Mouse (Mus musculus) limb, embryonic 14.5 days (tissue): ENCODE data around the gene Vim. TPM values are rescaled to one million over a fixed set of nuclear protein-coding genes. Genes with fewer than 3 reads are reported as not detected.

ENCODE experiments used
- ATAC-seq: fragments of 200-750 bp; cut with Nextera tagmentation; 2 replicates; pipeline ENCODE4 v1.8.0; 2017; ENCODE audit warnings: low read depth, moderate number of reproducible peaks, moderate TSS enrichment; ENCODE audit not compliant: low FRiP score
- DNase-seq: peaks from one replicate; pipeline ENCODE4 v3.0.0-alpha.2; 2015; ENCODE audit warnings: low spot score
- H3K27ac ChIP-seq: fragments of 300-500 bp; sonication (generic); replicated peaks from 2 replicates; pipeline ENCODE4 v1.5.1; 2014; ENCODE audit warnings: low read depth, mild to moderate bottlenecking, low read length, moderate library complexity, mixed read lengths
- H3K27me3 ChIP-seq: fragments of 300-500 bp; sonication (generic); 2 replicates; pipeline ENCODE4 v1.6.1; 2014; ENCODE audit warnings: low read length, mixed read lengths; ENCODE audit not compliant: control insufficient read depth, insufficient read depth
- H3K36me3 ChIP-seq: fragments of 300-500 bp; sonication (generic); 2 replicates; pipeline ENCODE4 v1.6.1; 2014; ENCODE audit warnings: mild to moderate bottlenecking, low read length, moderate library complexity, mixed read lengths; ENCODE audit not compliant: control insufficient read depth, insufficient read depth
- H3K4me1 ChIP-seq: fragments of 300-500 bp; sonication (generic); 2 replicates; pipeline ENCODE4 v1.6.1; 2014; ENCODE audit warnings: antibody characterized with exemption, low read length, mixed read lengths; ENCODE audit not compliant: control insufficient read depth, insufficient read depth
- H3K4me2 ChIP-seq: fragments of 300-500 bp; sonication (generic); replicated peaks from 2 replicates; pipeline ENCODE4 v1.6.1; 2014; ENCODE audit warnings: low read depth, mild to moderate bottlenecking, low read length, moderate library complexity; ENCODE audit not compliant: severe bottlenecking
- H3K4me3 ChIP-seq: fragments of 300-500 bp; sonication (generic); replicated peaks from 2 replicates; pipeline ENCODE4 v1.5.1; 2014; ENCODE audit warnings: low read length
- H3K9ac ChIP-seq: fragments of 300-500 bp; sonication (generic); 2 replicates; pipeline ENCODE4 v1.6.1; 2014; ENCODE audit warnings: mild to moderate bottlenecking, low read depth, low read length, moderate library complexity; ENCODE audit not compliant: severe bottlenecking
- H3K9me3 ChIP-seq: fragments of 300-500 bp; sonication (generic); 2 replicates; pipeline ENCODE4 v1.6.1; 2016; ENCODE audit warnings: low read length; ENCODE audit not compliant: control insufficient read depth
- POLR2A ChIP-seq: fragments of 200-500 bp; IDR thresholded peaks from 2 replicates; pipeline ENCODE4 v1.8.0; 2012; ENCODE audit warnings: inconsistent platforms, mild to moderate bottlenecking, moderate library complexity, borderline replicate concordance; ENCODE audit not compliant: insufficient read depth, insufficient read length; ENCODE audit errors: extremely low read depth
- WGBS: fragments of 180-500 bp; shearing (Covaris S2); extraction: QIAGEN DNeasy Blood & Tissue Kit; methylation state at CpG from one replicate; pipeline ENCODE4 v1.1.7; 2014; 5-methylcytosine and 5-hydroxymethylcytosine counted together
- polyA plus RNA-seq, 2 experiments: library from polyadenylated mRNA; depleted of rRNA in 1 of 2; stranded (reverse) in 1 of 2; unstranded in 1 of 2; fragments of >200 nt; fragmentation: Nextera tagmentation in 1 of 2; extraction: Ambion mirVana in 1 of 2; gene quantifications; 2 replicates each; pipeline versions ENCODE4 v1.2.1 to v1.2.3; 2012 to 2014

Gene Vim
- polyA plus RNA-seq, 2 experiments: 1,202 to 1,568 TPM

DNA sequence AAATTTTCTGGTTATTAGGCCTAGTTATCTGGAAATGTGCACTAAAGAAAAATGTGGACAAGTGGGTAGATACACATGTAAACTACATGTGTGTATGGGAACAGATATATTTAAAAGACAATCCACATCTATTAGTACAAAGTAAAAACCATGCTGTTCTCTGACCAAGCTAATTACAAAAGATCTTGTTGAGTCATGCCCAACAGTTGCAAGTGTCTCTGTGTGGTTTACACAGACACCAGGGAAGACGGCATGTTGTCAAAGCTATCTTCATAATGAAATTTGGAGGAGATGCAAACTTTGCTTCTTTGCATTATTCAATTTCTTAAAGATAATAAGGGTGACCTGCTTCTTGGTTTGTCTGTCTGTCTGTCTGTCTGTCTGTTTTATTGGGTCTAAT lies 33.9 kb upstream of the Vim start:
- H3K27me3 ChIP-seq: no peaks in the 10 kb centered on the region
- H3K4me3 ChIP-seq: no peak overlapping the region
- 85% methylated on average over 1 of the region's 1 CpGs for WGBS
- no peak overlapping the region for H3K4me2 ChIP-seq
- no peaks in the 10 kb centered on the region for H3K36me3 ChIP-seq
- DNase-seq: no peak
- no peak for ATAC-seq
- no peaks in the 10 kb centered on the region for H3K9me3 ChIP-seq
- H3K27ac ChIP-seq: no peak overlapping the region
- TF ChIP-seq POLR2A: no peak
- H3K9ac ChIP-seq: no peak overlapping the region
- H3K4me1 ChIP-seq: peaks cover 2% of the 10 kb centered on the region; the same call in 1 of the 2 replicates

DNA sequence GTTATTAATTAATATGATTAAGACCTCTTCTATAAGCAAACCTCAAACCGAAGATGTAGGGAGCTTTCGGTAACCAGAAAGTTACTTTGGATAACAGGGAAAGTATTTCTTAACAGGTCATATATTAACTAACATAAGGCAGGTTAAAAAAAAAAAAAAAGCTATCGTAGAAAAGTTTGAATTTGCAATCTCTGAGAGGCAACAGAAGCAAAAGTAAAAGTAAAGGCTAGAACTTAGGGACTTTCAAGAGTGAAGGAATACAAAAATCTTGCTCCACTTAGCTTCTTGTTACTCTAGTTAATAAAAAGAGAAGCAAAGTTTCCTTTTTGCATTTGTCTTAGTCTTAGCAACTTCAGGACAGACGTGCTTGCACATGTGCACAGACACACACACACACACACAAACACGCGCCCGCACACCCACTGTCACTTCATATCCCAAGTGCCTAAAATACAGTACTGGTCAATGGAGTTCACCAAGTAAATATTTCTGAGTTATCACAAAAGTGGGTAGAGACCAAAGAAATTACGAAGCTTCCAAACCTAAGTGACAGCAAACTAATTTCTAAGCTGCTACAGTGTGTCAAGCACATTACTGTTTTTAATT lies 30.1 kb upstream of the Vim start:
- no peak for DNase-seq
- no peaks in the 10 kb centered on the region for H3K36me3 ChIP-seq
- peak overlapping the region; percentile 95 for H3K27ac ChIP-seq
- no peaks in the 10 kb centered on the region for H3K27me3 ChIP-seq
- H3K9me3 ChIP-seq: no peaks in the 10 kb centered on the region
- peak overlapping the region; percentile 60 for H3K4me3 ChIP-seq
- peak overlapping the region; percentile 80 for H3K9ac ChIP-seq
- H3K4me2 ChIP-seq: peak overlapping the region; percentile 68
- 44% methylated on average over 8 of the region's 8 CpGs for WGBS
- TF ChIP-seq POLR2A: no peak
- 0 out of 2 replicates have a peak, but pooled peaks have one; percentile 36 for ATAC-seq
- 0 out of 2 replicates have a peak, but pooled peaks cover 6% of the 10 kb centered on the region for H3K4me1 ChIP-seq

DNA sequence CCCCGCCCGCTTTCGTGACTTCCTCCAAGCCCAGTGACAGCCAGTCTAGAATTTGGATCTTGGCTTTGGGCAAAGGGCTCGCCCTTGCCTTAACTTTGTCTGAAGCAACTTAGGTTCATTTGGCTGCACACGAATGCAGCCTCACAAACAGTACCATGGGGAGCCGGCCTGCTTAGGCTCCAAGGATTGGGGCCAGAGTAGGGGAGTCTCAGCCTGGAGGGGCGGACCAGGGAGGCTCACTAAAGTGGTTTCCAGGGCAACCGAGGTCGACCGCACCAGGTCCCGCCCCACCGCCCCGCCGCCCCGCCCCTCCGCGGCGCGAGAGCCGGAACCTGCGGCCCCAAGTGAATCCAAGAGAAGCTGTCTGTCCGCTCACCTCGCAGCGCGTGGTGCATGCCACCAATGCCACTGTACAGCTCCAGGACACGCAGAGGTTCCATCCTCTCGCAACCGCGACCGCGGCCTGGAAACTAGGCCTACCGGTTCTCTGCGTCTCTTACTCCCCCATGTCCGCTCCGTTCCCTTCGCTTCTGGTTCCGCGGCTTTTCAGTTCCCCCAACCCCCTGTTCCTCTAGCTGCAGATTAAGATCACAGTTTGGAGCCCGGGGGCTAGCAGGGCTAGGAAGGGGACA lies 29.4 kb upstream of the Vim start, which contains the start of gene Trdmt1:
Trdmt1 (minus strand) TSS at position 476 of the 632 bp plus-strand sequence.
- peak within 1 kb of the TSS; percentile 68 for H3K4me2 ChIP-seq
- no peaks in the 10 kb centered on the region for H3K27me3 ChIP-seq
- peak; percentile 96 for DNase-seq
- no peaks in the 10 kb centered on the region for H3K36me3 ChIP-seq
- 0 out of 2 replicates have a peak, but pooled peaks cover 6% of the 10 kb centered on the region for H3K4me1 ChIP-seq
- 1% methylated on average over 36 of the region's 39 CpGs for WGBS
- TF ChIP-seq POLR2A: peak; percentile 65; the same call in 1 of the 2 replicates
- peak within 1 kb of the TSS; percentile 60 for H3K4me3 ChIP-seq
- ATAC-seq: peak; percentile 99
- H3K9me3 ChIP-seq: no peaks in the 10 kb centered on the region
- peak within 1 kb of the TSS; percentile 80 for H3K9ac ChIP-seq
- peak within 1 kb of the TSS; percentile 95 for H3K27ac ChIP-seq

DNA sequence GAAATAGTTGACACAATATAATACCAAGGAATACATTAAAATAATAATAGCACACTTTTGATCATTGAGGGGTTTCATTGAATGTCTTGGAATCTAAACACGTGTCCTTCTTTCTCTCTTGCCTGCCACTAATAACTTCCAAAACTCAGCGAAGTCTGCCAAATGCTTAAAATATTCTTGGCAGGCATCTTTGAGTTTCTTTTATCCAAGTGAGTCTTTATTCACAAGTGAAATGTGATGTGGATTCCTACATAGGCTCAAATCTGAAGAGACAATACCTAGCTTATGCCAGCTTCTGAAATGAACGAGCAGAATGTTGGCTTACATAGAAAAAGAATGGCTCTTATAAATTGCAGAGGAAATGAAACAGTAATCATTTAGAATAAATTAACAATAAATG lies 25.0 kb upstream of the Vim start:
- no peaks in the 10 kb centered on the region for H3K27me3 ChIP-seq
- DNase-seq (peak; percentile 71), ATAC-seq (no peak)
- H3K9ac ChIP-seq: no peak overlapping the region
- H3K4me2 ChIP-seq: no peak overlapping the region
- no peak for TF ChIP-seq POLR2A
- H3K9me3 ChIP-seq: no peaks in the 10 kb centered on the region
- 0 out of 2 replicates have a peak, but pooled peaks cover 9% of the 10 kb centered on the region for H3K4me1 ChIP-seq
- H3K27ac ChIP-seq: no peak overlapping the region
- H3K4me3 ChIP-seq: no peak overlapping the region
- H3K36me3 ChIP-seq: no peaks in the 10 kb centered on the region
- WGBS: 56% methylated on average over 3 of the region's 3 CpGs

DNA sequence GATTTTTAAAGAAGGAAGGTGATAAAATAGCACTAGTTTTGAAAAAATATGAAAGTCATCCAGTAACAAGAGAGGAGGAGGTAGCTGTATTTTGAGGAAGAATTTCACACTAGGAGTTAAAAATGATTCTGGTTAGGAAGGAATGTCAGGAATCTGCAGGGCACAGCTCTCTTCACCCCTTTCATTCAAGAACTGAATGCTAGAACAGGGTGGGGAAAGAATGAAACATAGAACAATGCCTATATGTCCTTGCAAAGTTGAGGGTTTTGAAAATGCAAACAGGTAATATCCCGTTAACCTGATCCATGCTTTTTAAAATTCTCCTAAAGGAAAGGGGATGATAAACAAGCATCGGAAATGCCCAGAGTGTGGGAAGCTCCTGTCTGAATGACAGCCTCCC lies 19.8 kb upstream of the Vim start:
- Histone ChIP-seq H3K27ac (no peak overlapping the region), H3K4me2 (no peak overlapping the region), H3K27me3 (no peaks in the 10 kb centered on the region), H3K9ac (no peak overlapping the region), H3K36me3 (no peaks in the 10 kb centered on the region), H3K9me3 (no peaks in the 10 kb centered on the region), H3K4me1 (peaks cover 10% of the 10 kb centered on the region; the same call in 1 of the 2 replicates), H3K4me3 (no peak overlapping the region)
- no peak for ATAC-seq
- DNase-seq: no peak
- WGBS: 67% methylated on average over 2 of the region's 2 CpGs
- TF ChIP-seq POLR2A: no peak
